Comparison of ENCODE assay signal across 31 mouse cellular contexts in the genomic region with DNA sequence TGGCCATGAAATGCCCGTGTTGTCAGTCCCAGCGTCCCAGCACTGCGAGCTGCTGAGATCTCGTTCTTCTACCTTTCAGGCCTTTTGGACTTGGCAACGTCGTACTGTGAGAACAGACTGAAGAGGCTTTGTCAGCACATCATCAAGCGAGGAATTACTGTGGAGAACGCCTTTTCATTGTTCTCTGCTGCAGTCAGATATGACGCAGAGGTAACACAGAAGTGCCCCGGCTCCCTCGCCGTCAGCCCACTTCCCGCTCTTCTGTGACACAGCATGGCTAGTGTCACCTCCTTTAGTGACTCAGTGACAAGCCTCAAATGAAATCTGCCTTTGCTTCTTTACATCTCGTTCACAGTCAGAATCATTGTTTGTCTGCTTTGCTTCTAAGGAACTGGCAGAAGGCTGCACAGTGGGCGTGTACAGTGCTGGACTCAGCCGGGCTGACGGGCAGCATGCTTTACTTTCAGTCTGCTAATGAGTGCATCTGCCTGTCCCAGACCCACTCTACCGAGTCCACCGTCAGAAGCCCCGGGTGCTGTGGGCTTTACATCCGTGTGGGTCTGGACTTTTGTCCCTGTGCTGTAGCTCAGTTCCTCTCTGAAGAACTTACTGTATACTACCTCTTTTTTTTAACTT. TPM values are rescaled to one million over a fixed set of nuclear protein-coding genes. Genes with fewer than 3 reads are reported as not detected.
DNase-seq lines count a peak whose midpoint lies in the region; ATAC-seq lines count a peak whose summit lies in the region.
"Had no signal": no experiment of that assay in that cellular context is flagged by ENCODE, and none has a peak within 500 bp of the region (broad histone marks: within the 10 kb centered on the region; RNA-seq: fewer than 3 reads in every experiment).

No protein-coding gene starts in this region.

- no peaks in the 10 kb centered on the region for H3K27me3 ChIP-seq in forebrain, embryonic 15.5 days
- H3K27me3 ChIP-seq in forebrain, embryonic 14.5 days (replicated peaks; ENCODE audit: control insufficient read depth, insufficient read depth, low read length): no peaks in the 10 kb centered on the region
- peaks cover 70% of the 10 kb centered on the region for H3K27me3 ChIP-seq in heart, embryonic 14.5 days (ENCODE audit: control insufficient read depth, insufficient read depth, low read length)
- H3K27me3 ChIP-seq: hindbrain, embryonic 12.5 days; limb, embryonic 13.5 days; liver, embryonic 12.5 days had no signal

- no peaks in the 10 kb centered on the region for H3K9me3 ChIP-seq in forebrain, embryonic 15.5 days
- H3K9me3 ChIP-seq in forebrain, embryonic 14.5 days (replicated peaks; ENCODE audit: control insufficient read depth, low read length): no peaks in the 10 kb centered on the region
- H3K9me3 ChIP-seq in heart, embryonic 14.5 days (ENCODE audit: control insufficient read depth, low read length): no peaks in the 10 kb centered on the region
- H3K9me3 ChIP-seq: hindbrain, embryonic 12.5 days; limb, embryonic 13.5 days; liver, embryonic 12.5 days; midbrain, embryonic 10.5 days had no signal

- no peak for DNase-seq in forebrain, embryonic 14.5 days (ENCODE audit: low spot score)
- no peak for DNase-seq in heart, adult 18-20 months
- peak; percentile 16 for DNase-seq in layer of hippocampus, adult 11-12 months (ENCODE audit: low spot score)
- DNase-seq in layer of hippocampus, adult 9-10 months (ENCODE audit: low spot score): no peak
- peak; percentile 5 for DNase-seq in heart, postnatal 4 days
- DNase-seq: adrenal gland, postnatal 10 days; cerebellum, adult 8-10 months; cerebellum, postnatal 36 days; forebrain, postnatal 0 days; lung, adult 18-20 months; lung, postnatal 10 days; thymus, adult 18-20 months; thymus, postnatal 4 days had no signal

- no peaks in the 10 kb centered on the region for H3K4me1 ChIP-seq in forebrain, embryonic 15.5 days
- H3K4me1 ChIP-seq in forebrain, embryonic 14.5 days (ENCODE audit: control insufficient read depth, insufficient read depth, low read length): no peaks in the 10 kb centered on the region
- peaks cover 0 to 10% of the 10 kb centered on the region in 2 experiments; a peak in 1 of 4 replicates for H3K4me1 ChIP-seq in heart, embryonic 14.5 days (ENCODE audit: control insufficient read depth in 2 of 2, insufficient read depth in 2 of 2, low read length in 2 of 2)
- H3K4me1 ChIP-seq: hindbrain, embryonic 12.5 days; limb, embryonic 13.5 days; liver, embryonic 12.5 days; midbrain, embryonic 10.5 days had no signal

- 0 out of 2 replicates have a peak, but pooled peaks have one; percentile 48 for ATAC-seq in forebrain, embryonic 15.5 days (replicated peaks)
- ATAC-seq in forebrain, embryonic 14.5 days: no peak
- peak; percentile 78 for ATAC-seq in heart, embryonic 14.5 days (ENCODE audit: insufficient number of reproducible peaks, insufficient read depth, low FRiP score, low read depth)
- ATAC-seq: liver, embryonic 12.5 days had no signal

- no peak overlapping the region for H3K4me2 ChIP-seq in forebrain, embryonic 15.5 days (replicated peaks)
- no peak overlapping the region for H3K4me2 ChIP-seq in forebrain, embryonic 14.5 days (ENCODE audit: low read length)
- H3K4me2 ChIP-seq in heart, embryonic 14.5 days (ENCODE audit: low read length): peak overlapping the region; percentile 55
- H3K4me2 ChIP-seq: hindbrain, embryonic 12.5 days; limb, embryonic 13.5 days; liver, embryonic 12.5 days had no signal

- no peak overlapping the region for H3K27ac ChIP-seq in forebrain, embryonic 15.5 days (replicated peaks)
- no peak overlapping the region for H3K27ac ChIP-seq in forebrain, embryonic 14.5 days (ENCODE audit: low read depth, low read length)
- H3K27ac ChIP-seq in heart, embryonic 14.5 days (replicated peaks in 1 of 2; ENCODE audit: control insufficient read depth in 1 of 2, insufficient read depth in 1 of 2, low read depth in 2 of 2, low read length in 2 of 2): no peak overlapping the region
- H3K27ac ChIP-seq: hindbrain, embryonic 12.5 days; kidney, postnatal 0 days; limb, embryonic 13.5 days; liver, embryonic 12.5 days; midbrain, embryonic 10.5 days had no signal

- H3K9ac ChIP-seq in forebrain, embryonic 15.5 days (replicated peaks): no peak overlapping the region
- H3K9ac ChIP-seq in forebrain, embryonic 14.5 days (ENCODE audit: low read length): no peak overlapping the region
- no peak overlapping the region for H3K9ac ChIP-seq in heart, embryonic 14.5 days (ENCODE audit: low read length)
- H3K9ac ChIP-seq: forebrain, postnatal 0 days; hindbrain, embryonic 12.5 days; limb, embryonic 13.5 days; liver, embryonic 12.5 days had no signal

- WGBS in forebrain, embryonic 15.5 days: 85% methylated on average over 21 of the region's 21 CpGs
- WGBS in forebrain, embryonic 14.5 days: 85% methylated on average over 21 of the region's 21 CpGs
- WGBS in heart, embryonic 14.5 days: 39% methylated on average over 21 of the region's 21 CpGs

- no peak overlapping the region for H3K4me3 ChIP-seq in forebrain, embryonic 15.5 days
- no peak overlapping the region for H3K4me3 ChIP-seq in forebrain, embryonic 14.5 days (ENCODE audit: low read depth, low read length)
- peak overlapping the region in 1 of 2 experiments; percentile 11; a peak in 1 of 4 replicates for H3K4me3 ChIP-seq in heart, embryonic 14.5 days (ENCODE audit: control insufficient read depth in 1 of 2, insufficient read depth in 1 of 2, low read depth in 1 of 2, low read length in 2 of 2)
- H3K4me3 ChIP-seq: hindbrain, embryonic 12.5 days; limb, embryonic 13.5 days; liver, embryonic 12.5 days; midbrain, embryonic 10.5 days had no signal

- H3K36me3 ChIP-seq in forebrain, embryonic 15.5 days: peaks cover 96% of the 10 kb centered on the region
- peaks cover 97% of the 10 kb centered on the region for H3K36me3 ChIP-seq in forebrain, embryonic 14.5 days (ENCODE audit: control insufficient read depth, insufficient read depth, low read length)
- H3K36me3 ChIP-seq in heart, embryonic 14.5 days (ENCODE audit: control insufficient read depth, insufficient read depth, low read length): peaks cover 77% of the 10 kb centered on the region

RNA-seq across cellular contexts. Expression of a gene that starts 29.4 kb away (rescaled TPM):
- 83.5 and 85.4 TPM in 2 replicates for polyA plus RNA-seq in forebrain, embryonic 15.5 days (2015; fragmentation: Nextera tagmentation; extraction: Ambion mirVana)
- 43.0 and 56.0 TPM in 2 replicates for polyA plus RNA-seq in forebrain, embryonic 14.5 days (2014; fragmentation: Nextera tagmentation; extraction: Ambion mirVana)
- polyA plus RNA-seq in heart, embryonic 14.5 days (2014; fragmentation: Nextera tagmentation; extraction: Ambion mirVana): 20.0 and 22.9 TPM in 2 replicates
- total RNA-seq in heart, adult 18-20 months (2021): 10 to 100 TPM; 13.7 to 14.2 TPM
- total RNA-seq in heart, postnatal 4 days (2021): 10 to 100 TPM; 17.3 to 18.0 TPM

RNA-seq across cellular contexts. Expression of a gene that starts 29.6 kb away (rescaled TPM):
- polyA plus RNA-seq in forebrain, embryonic 15.5 days (2015; fragmentation: Nextera tagmentation; extraction: Ambion mirVana): not detected in 2 replicates
- not detected in 2 replicates for polyA plus RNA-seq in forebrain, embryonic 14.5 days (2014; fragmentation: Nextera tagmentation; extraction: Ambion mirVana)
- not detected in 2 replicates for polyA plus RNA-seq in heart, embryonic 14.5 days (2014; fragmentation: Nextera tagmentation; extraction: Ambion mirVana)
- total RNA-seq in heart, adult 18-20 months (2021): not detected
- not detected for total RNA-seq in heart, postnatal 4 days (2021)
- total RNA-seq: adrenal gland, postnatal 10 days; forebrain, postnatal 0 days; gastrocnemius, adult 18-20 months; gastrocnemius, postnatal 4 days; left cerebral cortex, adult 18-20 months; left cerebral cortex, postnatal 25 days; midbrain, postnatal 0 days had no signal
- polyA plus RNA-seq: embryonic facial prominence, embryonic 14.5 days; forebrain, postnatal 0 days; hindbrain, embryonic 12.5 days; intestine, embryonic 14.5 days; kidney, postnatal 0 days; large intestine, adult 2 months; limb, embryonic 13.5 days; liver, embryonic 12.5 days; midbrain, embryonic 10.5 days; midbrain, postnatal 0 days; neural tube, embryonic 14.5 days; small intestine, adult 2 months; stomach, embryonic 16.5 days had no signal

RNA-seq across cellular contexts. Expression of a gene that starts 51.9 kb away (rescaled TPM):
- polyA plus RNA-seq in forebrain, embryonic 15.5 days (2015; fragmentation: Nextera tagmentation; extraction: Ambion mirVana): not detected in 2 replicates
- not detected in 2 replicates for polyA plus RNA-seq in forebrain, embryonic 14.5 days (2014; fragmentation: Nextera tagmentation; extraction: Ambion mirVana)
- not detected in 2 replicates for polyA plus RNA-seq in heart, embryonic 14.5 days (2014; fragmentation: Nextera tagmentation; extraction: Ambion mirVana)
- total RNA-seq in heart, adult 18-20 months (2021): not detected
- total RNA-seq in heart, postnatal 4 days (2021): not detected
- total RNA-seq: adrenal gland, postnatal 10 days; forebrain, postnatal 0 days; gastrocnemius, adult 18-20 months; gastrocnemius, postnatal 4 days; left cerebral cortex, adult 18-20 months; left cerebral cortex, postnatal 25 days; midbrain, postnatal 0 days had no signal
- polyA plus RNA-seq: embryonic facial prominence, embryonic 14.5 days; forebrain, postnatal 0 days; hindbrain, embryonic 12.5 days; intestine, embryonic 14.5 days; kidney, postnatal 0 days; large intestine, adult 2 months; limb, embryonic 13.5 days; liver, embryonic 12.5 days; midbrain, embryonic 10.5 days; midbrain, postnatal 0 days; neural tube, embryonic 14.5 days; small intestine, adult 2 months; stomach, embryonic 16.5 days had no signal

Comparison
In these comparisons a context has a peak if more than half of its experiments do, and no peak if none do; other contexts are left out.
1. DNase-seq: peak in layer of hippocampus, adult 11-12 months (single experiment) and heart, postnatal 4 days (single experiment); none in forebrain, embryonic 14.5 days (single experiment), heart, adult 18-20 months (0 of 2) and layer of hippocampus, adult 9-10 months (single experiment).